Mouse (Mus musculus) stomach, postnatal 0 days (tissue): ENCODE measurements around the gene P2rx5. TPM values are rescaled to one million over a fixed set of nuclear protein-coding genes. Genes with fewer than 3 reads are reported as not detected.

Source experiments
- ATAC-seq: fragments of 200-750 bp; cut with Nextera tagmentation; 2 replicates; pipeline ENCODE4 v1.8.0; 2017; ENCODE audit not compliant: low FRiP score, low TSS enrichment
- DNase-seq: peaks from one replicate; pipeline ENCODE4 v3.0.0-alpha.2; 2016; ENCODE audit warnings: low spot score
- H3K27ac ChIP-seq: fragments of 300-500 bp; sonication (generic); replicated peaks from 2 replicates; pipeline ENCODE4 v1.5.1; 2014; ENCODE audit warnings: mild to moderate bottlenecking, control low read depth
- H3K27me3 ChIP-seq: fragments of 300-500 bp; sonication (generic); 2 replicates; pipeline ENCODE4 v1.6.1; 2014; ENCODE audit warnings: low read length; ENCODE audit not compliant: control insufficient read depth, insufficient read depth
- H3K36me3 ChIP-seq: fragments of 300-500 bp; sonication (generic); 2 replicates; pipeline ENCODE4 v1.6.1; 2014; ENCODE audit warnings: low read length, mixed read lengths; ENCODE audit not compliant: control insufficient read depth, insufficient read depth
- H3K4me1 ChIP-seq: fragments of 300-500 bp; sonication (generic); replicated peaks from 2 replicates; pipeline ENCODE4 v1.6.1; 2014; ENCODE audit warnings: antibody characterized with exemption; ENCODE audit not compliant: control insufficient read depth, insufficient read depth
- H3K4me2 ChIP-seq: fragments of 300-500 bp; sonication (generic); replicated peaks from 2 replicates; pipeline ENCODE4 v1.6.1; 2014; ENCODE audit warnings: low read depth, mild to moderate bottlenecking, control low read depth, moderate library complexity
- H3K4me3 ChIP-seq: fragments of 300-500 bp; sonication (generic); 2 replicates; pipeline ENCODE4 v1.5.1; 2014; ENCODE audit warnings: low read depth, low read length, control low read depth
- H3K9ac ChIP-seq: fragments of 300-500 bp; sonication (generic); 2 replicates; pipeline ENCODE4 v1.6.1; 2014; ENCODE audit warnings: mild to moderate bottlenecking, low read length, control low read depth, mixed read lengths
- H3K9me3 ChIP-seq: fragments of 300-500 bp; sonication (generic); 2 replicates; pipeline ENCODE4 v1.6.1; 2016; ENCODE audit warnings: low read length; ENCODE audit not compliant: control insufficient read depth
- CTCF ChIP-seq: IDR thresholded peaks from 2 replicates; pipeline ENCODE4 v1.5.1; 2016; ENCODE audit warnings: antibody characterized with exemption, low read depth, mild to moderate bottlenecking, moderate library complexity
- EP300 ChIP-seq: optimal IDR thresholded peaks from 2 replicates; pipeline ENCODE3; 2016; ENCODE audit warnings: antibody characterized with exemption
- WGBS: fragments of 180-500 bp; shearing (Covaris S2); extraction: QIAGEN DNeasy Blood & Tissue Kit; methylation state at CpG from one replicate; pipeline ENCODE4 v1.1.7; 2014; 5-methylcytosine and 5-hydroxymethylcytosine counted together
- polyA plus RNA-seq: library from polyadenylated mRNA; unstranded; fragments of >200 nt; fragmentation: Nextera tagmentation; extraction: Ambion mirVana; gene quantifications from 2 replicates; pipeline ENCODE4 v1.2.1, GENCODE M21; 2015

Gene P2rx5
- polyA plus RNA-seq, 1 experiment from 2014 or later = 0.44 TPM

DNA sequence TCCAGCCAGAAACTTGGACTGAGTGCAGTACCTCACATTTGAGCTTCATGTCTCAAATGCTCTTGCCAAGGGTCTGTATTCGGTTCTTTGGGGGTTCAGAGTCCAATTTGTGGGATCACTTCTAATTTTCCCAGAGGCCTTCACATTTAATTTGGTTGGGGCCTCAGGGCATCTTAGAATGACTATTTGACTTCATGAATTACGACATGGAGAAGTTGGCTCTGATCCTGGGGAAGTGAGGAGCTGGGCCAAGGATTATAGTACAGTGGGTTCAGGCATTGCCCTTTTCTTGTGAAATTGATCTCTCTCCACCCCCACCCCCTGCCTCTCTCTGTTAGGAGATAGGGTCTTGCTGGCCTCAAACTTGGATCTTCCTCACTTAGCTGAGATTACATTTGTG, 40.8 kb downstream of the P2rx5 start:
- peaks cover 3% of the 10 kb centered on the region; the same call in 1 of the 2 replicates for H3K4me1 ChIP-seq
- no peaks in the 10 kb centered on the region for H3K27me3 ChIP-seq
- TF ChIP-seq CTCF = no peak
- no peak for TF ChIP-seq EP300
- no peak overlapping the region for H3K27ac ChIP-seq
- ATAC-seq = no peak
- no peak overlapping the region for H3K4me3 ChIP-seq
- no peak overlapping the region for H3K9ac ChIP-seq
- 70% methylated on average over 2 of the region's 2 CpGs for WGBS
- DNase-seq = no peak
- H3K9me3 ChIP-seq = no peaks in the 10 kb centered on the region
- no peak overlapping the region for H3K4me2 ChIP-seq
- no peaks in the 10 kb centered on the region for H3K36me3 ChIP-seq

DNA sequence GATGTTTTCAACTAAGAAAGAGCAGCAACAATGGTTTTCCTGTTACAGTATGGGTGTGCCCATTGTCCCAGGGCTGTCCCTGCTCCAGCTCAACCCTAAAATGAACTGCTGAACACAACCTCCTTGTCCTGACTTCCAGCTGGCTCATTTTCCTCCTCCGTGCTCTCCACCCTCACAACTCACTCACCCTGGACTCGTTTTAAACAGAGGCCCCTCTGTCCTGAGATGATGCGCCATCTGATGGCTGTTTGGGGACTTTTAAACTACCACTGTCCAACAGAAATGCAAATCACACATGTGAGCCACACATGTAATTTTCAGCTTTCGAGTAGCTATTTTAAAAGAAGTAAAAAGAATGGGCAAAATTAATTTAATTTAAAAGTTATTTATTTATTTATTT, 41.4 kb downstream of the P2rx5 start:
- WGBS = 40% methylated on average over 4 of the region's 4 CpGs
- no peak overlapping the region for H3K4me3 ChIP-seq
- TF ChIP-seq EP300 = no peak
- TF ChIP-seq CTCF = peak; percentile 57
- no peaks in the 10 kb centered on the region for H3K9me3 ChIP-seq
- no peaks in the 10 kb centered on the region for H3K27me3 ChIP-seq
- ATAC-seq (no peak), DNase-seq (no peak)
- no peak overlapping the region for H3K9ac ChIP-seq
- no peak overlapping the region for H3K4me2 ChIP-seq
- no peak overlapping the region for H3K27ac ChIP-seq
- H3K4me1 ChIP-seq = peaks cover 3% of the 10 kb centered on the region; the same call in 1 of the 2 replicates
- H3K36me3 ChIP-seq = no peaks in the 10 kb centered on the region

DNA sequence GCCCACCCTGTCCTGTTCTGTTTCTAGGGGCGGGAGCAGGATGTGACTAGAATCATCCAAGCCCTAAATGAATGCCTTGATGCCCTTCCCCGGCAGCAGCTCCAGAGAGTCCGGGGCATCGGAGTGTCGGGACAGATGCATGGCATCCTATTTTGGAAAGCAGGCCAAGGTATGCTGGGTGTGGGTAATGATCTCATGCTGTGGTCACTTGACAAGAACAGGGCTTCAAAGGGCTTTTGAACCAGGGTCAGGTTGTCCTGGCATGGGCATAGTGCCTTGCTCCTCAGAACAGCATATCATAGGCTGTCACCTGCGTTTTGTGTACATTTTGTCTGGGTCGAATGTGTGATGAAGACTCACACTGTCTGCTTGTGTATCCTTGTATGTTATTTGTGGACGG, 43.7 kb downstream of the P2rx5 start:
- no peak for ATAC-seq
- TF ChIP-seq CTCF (no peak), EP300 (no peak)
- Histone ChIP-seq H3K36me3 (no peaks in the 10 kb centered on the region), H3K9ac (no peak overlapping the region), H3K4me2 (no peak overlapping the region), H3K4me3 (no peak overlapping the region), H3K9me3 (no peaks in the 10 kb centered on the region), H3K27ac (no peak overlapping the region), H3K4me1 (no peaks in the 10 kb centered on the region), H3K27me3 (no peaks in the 10 kb centered on the region)
- DNase-seq = no peak
- 82% methylated on average over 8 of the region's 8 CpGs for WGBS

DNA sequence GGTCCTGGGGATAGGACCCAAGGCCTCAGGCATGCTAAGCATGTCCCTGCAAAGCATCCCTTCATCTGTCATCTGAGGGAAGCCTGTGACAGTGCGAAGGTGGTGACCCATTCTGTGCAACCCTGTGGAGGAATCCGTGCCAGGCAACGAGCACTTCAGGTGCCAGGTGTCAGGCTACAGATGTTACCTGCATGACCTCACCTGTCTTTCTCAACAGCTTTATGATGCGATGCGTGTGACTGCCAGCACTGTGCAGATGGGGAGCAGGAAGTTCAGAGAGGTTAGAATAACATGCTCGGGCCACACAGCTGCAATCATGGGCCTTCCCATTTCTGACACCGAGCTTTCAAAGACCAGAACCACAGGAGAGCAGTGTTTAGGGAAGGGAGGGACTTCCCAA, 45.0 kb downstream of the P2rx5 start:
- WGBS = 69% methylated on average over 7 of the region's 7 CpGs
- ATAC-seq = no peak

DNA sequence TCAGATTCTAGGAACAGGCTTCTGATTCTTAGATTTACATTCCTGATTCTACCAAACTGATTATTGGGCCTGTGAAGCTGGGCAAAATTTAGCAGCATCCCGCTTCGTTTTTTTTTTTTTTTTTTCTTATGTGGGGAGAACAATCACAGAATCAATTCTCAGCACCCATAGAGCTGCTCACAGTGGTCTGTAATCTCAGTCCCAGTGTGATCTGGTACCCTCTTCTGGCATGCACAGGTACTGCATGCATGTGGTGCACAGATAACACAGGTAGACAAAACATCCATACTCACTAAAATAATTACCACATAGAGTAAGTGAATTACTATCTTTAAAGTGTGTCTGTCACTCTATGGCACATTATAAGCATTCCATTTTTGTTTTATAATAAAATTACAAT, 47.4 kb downstream of the P2rx5 start:
- H3K4me3 ChIP-seq = no peak overlapping the region
- no peak overlapping the region for H3K27ac ChIP-seq
- no peak for TF ChIP-seq EP300
- peak; percentile 54 for TF ChIP-seq CTCF
- WGBS = 71% methylated on average over 2 of the region's 2 CpGs
- no peaks in the 10 kb centered on the region for H3K36me3 ChIP-seq
- DNase-seq (no peak), ATAC-seq (no peak)
- H3K27me3 ChIP-seq = no peaks in the 10 kb centered on the region
- H3K9me3 ChIP-seq = no peaks in the 10 kb centered on the region
- no peaks in the 10 kb centered on the region for H3K4me1 ChIP-seq
- H3K4me2 ChIP-seq = no peak overlapping the region
- no peak overlapping the region for H3K9ac ChIP-seq

More for the DNA sequence above, 45.0 kb downstream of the P2rx5 start:
- no peak overlapping the region for H3K27ac ChIP-seq
- DNase-seq = no peak
- H3K9me3 ChIP-seq = no peaks in the 10 kb centered on the region
- H3K9ac ChIP-seq = no peak overlapping the region
- no peaks in the 10 kb centered on the region for H3K36me3 ChIP-seq
- H3K4me1 ChIP-seq = no peaks in the 10 kb centered on the region
- H3K27me3 ChIP-seq = no peaks in the 10 kb centered on the region
- TF ChIP-seq CTCF (no peak), EP300 (no peak)
- H3K4me2 ChIP-seq = no peak overlapping the region
- no peak overlapping the region for H3K4me3 ChIP-seq

DNA sequence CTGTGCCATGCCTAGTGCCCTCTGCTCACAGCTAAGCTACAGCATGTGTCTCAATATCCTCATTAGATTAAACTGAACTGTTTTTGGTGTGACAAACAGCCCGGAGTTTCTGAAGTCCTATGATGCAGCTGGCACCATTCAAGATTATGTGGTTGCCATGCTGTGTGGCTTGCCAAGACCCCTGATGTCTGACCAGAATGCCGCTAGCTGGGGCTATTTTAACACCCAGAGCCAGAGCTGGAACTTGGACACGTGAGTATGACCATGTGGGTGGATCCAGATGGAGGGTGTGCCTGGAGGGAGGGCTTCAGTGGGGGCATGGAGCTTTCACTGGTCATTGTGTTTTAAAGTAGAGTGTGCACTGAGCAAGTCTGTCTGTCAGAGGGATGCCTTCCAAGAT, 53.7 kb downstream of the P2rx5 start:
- WGBS = 72% methylated on average over 3 of the region's 3 CpGs
- DNase-seq (no peak), ATAC-seq (no peak)
- Histone ChIP-seq H3K27ac (no peak overlapping the region), H3K4me1 (no peaks in the 10 kb centered on the region), H3K27me3 (no peaks in the 10 kb centered on the region), H3K4me3 (no peak overlapping the region), H3K9me3 (no peaks in the 10 kb centered on the region), H3K4me2 (no peak overlapping the region), H3K9ac (no peak overlapping the region), H3K36me3 (no peaks in the 10 kb centered on the region)
- no peak for TF ChIP-seq EP300
